Mouse (Mus musculus): ENCODE measurements at regions not wholly inside any gene's neighbourhood (a gene's known extent, or its start where the extent isn't known, plus 50 kb on each side); places are given as distances from the start of the nearest gene placed in this dataset.

GRCm38 (mm10) chr10:83882891-83883185 is 160.2 kb downstream of the 1500009L16Rik start:
- Histone ChIP-seq H3K4me3 (ENCODE audit: low read depth, low read length) (no peak overlapping the region), H3K27me3 (ENCODE audit: control insufficient read depth, insufficient read depth, low read length) (no peaks in the 10 kb centered on the region), H3K27ac (replicated peaks) (no peak overlapping the region), H3K4me1 (replicated peaks; ENCODE audit: control insufficient read depth, insufficient read depth) (no peaks in the 10 kb centered on the region), H3K9ac (ENCODE audit: low read length) (no peak overlapping the region), H3K4me2 (replicated peaks; ENCODE audit: low read depth) (no peak overlapping the region), H3K9me3 (ENCODE audit: control insufficient read depth, low read length) (no peaks in the 10 kb centered on the region), H3K36me3 (ENCODE audit: control insufficient read depth, insufficient read depth, low read length) (no peaks in the 10 kb centered on the region)
- TF ChIP-seq CTCF (IDR thresholded peaks at IDR 0.05; ENCODE audit: low read depth) = no peak
- no peak for TF ChIP-seq EP300 (optimal IDR thresholded peaks at IDR 0.05)
- no peak for DNase-seq (ENCODE audit: low spot score)
- ATAC-seq (ENCODE audit: low FRiP score, low TSS enrichment) = no peak
- WGBS = 47% methylated on average over 1 of the region's 1 CpGs

DNA sequence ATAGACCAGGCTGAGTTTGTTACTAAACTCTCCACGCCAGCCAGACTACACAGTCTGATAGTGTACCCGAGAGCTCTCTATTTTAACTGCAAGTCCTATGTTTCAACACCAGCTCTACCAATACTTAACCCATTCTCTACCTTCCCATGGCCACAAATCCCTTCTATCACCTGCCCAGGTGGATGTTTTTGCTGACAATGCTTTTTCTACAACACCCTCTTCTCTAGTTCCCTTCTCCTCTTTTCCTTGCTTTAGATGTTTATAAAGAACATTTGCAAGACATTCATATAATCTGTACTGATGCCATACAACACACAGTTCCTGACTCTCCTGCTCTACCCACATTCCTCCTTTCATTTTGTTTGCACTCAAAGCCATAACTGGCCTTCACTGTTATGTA is 161.9 kb downstream of the 1500009L16Rik start:
- TF ChIP-seq EP300 (optimal IDR thresholded peaks at IDR 0.05) (no peak), CTCF (IDR thresholded peaks at IDR 0.05; ENCODE audit: low read depth) (no peak)
- WGBS = 88% methylated on average over 2 of the region's 2 CpGs
- H3K36me3 ChIP-seq (ENCODE audit: control insufficient read depth, insufficient read depth, low read length) = no peaks in the 10 kb centered on the region
- no peak overlapping the region for H3K27ac ChIP-seq (replicated peaks)
- no peak overlapping the region for H3K9ac ChIP-seq (ENCODE audit: low read length)
- H3K4me3 ChIP-seq (ENCODE audit: low read depth, low read length) = no peak overlapping the region
- ATAC-seq (ENCODE audit: low FRiP score, low TSS enrichment) (no peak), DNase-seq (ENCODE audit: low spot score) (no peak)
- H3K27me3 ChIP-seq (ENCODE audit: control insufficient read depth, insufficient read depth, low read length) = no peaks in the 10 kb centered on the region
- no peak overlapping the region for H3K4me2 ChIP-seq (replicated peaks; ENCODE audit: low read depth)
- no peaks in the 10 kb centered on the region for H3K9me3 ChIP-seq (ENCODE audit: control insufficient read depth, low read length)
- no peaks in the 10 kb centered on the region for H3K4me1 ChIP-seq (replicated peaks; ENCODE audit: control insufficient read depth, insufficient read depth)

DNA sequence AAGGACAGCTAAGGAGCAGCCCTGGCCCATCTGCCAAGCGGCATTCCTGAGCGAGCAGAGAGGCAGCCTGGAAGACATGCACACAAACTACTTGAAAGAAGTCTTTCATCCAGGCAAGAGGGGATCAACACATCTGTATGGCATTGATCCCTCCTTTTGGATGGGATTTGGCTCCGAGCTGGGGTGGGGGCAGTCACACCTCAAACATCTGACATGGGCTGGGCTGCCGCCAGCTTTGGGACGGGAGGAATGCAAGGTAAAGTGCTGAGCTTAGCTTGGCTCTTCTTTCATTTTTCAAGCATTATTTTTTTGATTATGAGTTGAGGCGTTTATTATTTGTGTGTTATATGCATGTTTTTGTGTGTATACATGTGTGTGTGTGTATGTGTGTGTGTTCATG is 165.9 kb downstream of the 1500009L16Rik start:
- DNase-seq (ENCODE audit: low spot score) (no peak), ATAC-seq (ENCODE audit: low FRiP score, low TSS enrichment) (no peak)
- no peak for TF ChIP-seq EP300 (optimal IDR thresholded peaks at IDR 0.05)
- no peak for TF ChIP-seq CTCF (IDR thresholded peaks at IDR 0.05; ENCODE audit: low read depth)
- Histone ChIP-seq H3K9ac (ENCODE audit: low read length) (no peak overlapping the region), H3K4me2 (replicated peaks; ENCODE audit: low read depth) (no peak overlapping the region), H3K27me3 (ENCODE audit: control insufficient read depth, insufficient read depth, low read length) (no peaks in the 10 kb centered on the region), H3K4me1 (replicated peaks; ENCODE audit: control insufficient read depth, insufficient read depth) (no peaks in the 10 kb centered on the region), H3K27ac (replicated peaks) (no peak overlapping the region), H3K4me3 (ENCODE audit: low read depth, low read length) (no peak overlapping the region), H3K9me3 (ENCODE audit: control insufficient read depth, low read length) (no peaks in the 10 kb centered on the region), H3K36me3 (ENCODE audit: control insufficient read depth, insufficient read depth, low read length) (no peaks in the 10 kb centered on the region)
- WGBS = 61% methylated on average over 6 of the region's 6 CpGs

DNA sequence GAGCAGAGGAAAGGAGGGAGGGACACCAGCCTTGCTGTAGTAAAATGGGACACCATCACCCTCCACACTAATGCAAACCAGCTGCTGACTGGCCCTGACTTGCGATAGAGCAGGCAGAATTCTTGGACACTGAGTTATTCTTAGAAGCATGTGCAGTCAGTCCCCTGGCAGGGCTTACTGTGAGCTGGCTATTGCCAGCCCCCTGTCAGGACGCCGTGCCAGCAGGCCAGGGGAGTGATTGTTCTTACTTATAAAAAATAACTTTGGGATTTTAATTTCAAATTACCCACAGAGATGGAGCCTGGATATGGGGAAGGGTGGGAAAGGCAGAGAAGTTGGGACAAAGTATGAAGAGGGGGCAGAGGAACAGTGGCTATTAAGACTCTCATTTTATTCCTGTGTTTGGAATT is 173.1 kb downstream of the 1500009L16Rik start:
- H3K4me2 ChIP-seq (replicated peaks; ENCODE audit: low read depth) = no peak overlapping the region
- no peaks in the 10 kb centered on the region; the same call in 1 of the 2 replicates for H3K4me1 ChIP-seq (replicated peaks; ENCODE audit: control insufficient read depth, insufficient read depth)
- no peaks in the 10 kb centered on the region for H3K27me3 ChIP-seq (ENCODE audit: control insufficient read depth, insufficient read depth, low read length)
- no peaks in the 10 kb centered on the region for H3K36me3 ChIP-seq (ENCODE audit: control insufficient read depth, insufficient read depth, low read length)
- no peaks in the 10 kb centered on the region for H3K9me3 ChIP-seq (ENCODE audit: control insufficient read depth, low read length)
- ATAC-seq (ENCODE audit: low FRiP score, low TSS enrichment) = peak; percentile 67; the same call in 1 of the 2 replicates
- H3K9ac ChIP-seq (ENCODE audit: low read length) = no peak overlapping the region
- H3K27ac ChIP-seq (replicated peaks) = 0 out of 2 replicates have a peak overlapping the region, but pooled peaks have one; percentile 18
- 36% methylated on average over 3 of the region's 3 CpGs for WGBS
- no peak overlapping the region for H3K4me3 ChIP-seq (ENCODE audit: low read depth, low read length)
- peak; percentile 18 for DNase-seq (ENCODE audit: low spot score)
- no peak for TF ChIP-seq EP300 (optimal IDR thresholded peaks at IDR 0.05)
- TF ChIP-seq CTCF (IDR thresholded peaks at IDR 0.05; ENCODE audit: low read depth) = no peak

- whole genome bisulfite sequencing = 77% methylated on average over 5 of the region's 5 CpGs
- TF ChIP-seq CTCF (IDR thresholded peaks at IDR 0.05; ENCODE audit: low read depth) (no peak), EP300 (optimal IDR thresholded peaks at IDR 0.05) (no peak)
- no peaks in the 10 kb centered on the region for H3K9me3 ChIP-seq (ENCODE audit: control insufficient read depth, low read length)
- H3K27me3 ChIP-seq (ENCODE audit: control insufficient read depth, insufficient read depth, low read length) = no peaks in the 10 kb centered on the region
- no peak overlapping the region for H3K9ac ChIP-seq (ENCODE audit: low read length)
- H3K4me1 ChIP-seq (replicated peaks; ENCODE audit: control insufficient read depth, insufficient read depth) = no peaks in the 10 kb centered on the region; the same call in 1 of the 2 replicates
- H3K27ac ChIP-seq (replicated peaks) = no peak overlapping the region
- no peak overlapping the region for H3K4me2 ChIP-seq (replicated peaks; ENCODE audit: low read depth)
- no peak for ATAC-seq (ENCODE audit: low FRiP score, low TSS enrichment)
- no peaks in the 10 kb centered on the region for H3K36me3 ChIP-seq (ENCODE audit: control insufficient read depth, insufficient read depth, low read length)
- no peak for DNase-seq (ENCODE audit: low spot score)
- no peak overlapping the region for H3K4me3 ChIP-seq (ENCODE audit: low read depth, low read length)
Measured at GRCm38 (mm10) chr10:83896160-83896559, 173.5 kb downstream of the 1500009L16Rik start.

- H3K27ac ChIP-seq (replicated peaks) = no peak overlapping the region
Measured at GRCm38 (mm10) chr10:83897558-83897957, 174.9 kb downstream of the 1500009L16Rik start.

More at GRCm38 (mm10) chr10:83897558-83897957, 174.9 kb downstream of the 1500009L16Rik start:
- H3K4me1 ChIP-seq (replicated peaks; ENCODE audit: control insufficient read depth, insufficient read depth) = no peaks in the 10 kb centered on the region; the same call in 1 of the 2 replicates
- H3K27me3 ChIP-seq (ENCODE audit: control insufficient read depth, insufficient read depth, low read length) = no peaks in the 10 kb centered on the region
- no peak for ATAC-seq (ENCODE audit: low FRiP score, low TSS enrichment)
- 37% methylated on average over 6 of the region's 6 CpGs for WGBS
- no peak overlapping the region for H3K4me2 ChIP-seq (replicated peaks; ENCODE audit: low read depth)
- H3K4me3 ChIP-seq (ENCODE audit: low read depth, low read length) = no peak overlapping the region
- H3K9ac ChIP-seq (ENCODE audit: low read length) = no peak overlapping the region
- H3K36me3 ChIP-seq (ENCODE audit: control insufficient read depth, insufficient read depth, low read length) = no peaks in the 10 kb centered on the region
- H3K9me3 ChIP-seq (ENCODE audit: control insufficient read depth, low read length) = no peaks in the 10 kb centered on the region
- TF ChIP-seq CTCF (IDR thresholded peaks at IDR 0.05; ENCODE audit: low read depth) (no peak), EP300 (optimal IDR thresholded peaks at IDR 0.05) (no peak)
- no peak for DNase-seq (ENCODE audit: low spot score)
